Mouse (Mus musculus) G1E-ER4 (cell line): ENCODE measurements around the gene Plcxd2. TPM values are rescaled to one million over a fixed set of nuclear protein-coding genes. Genes with fewer than 3 reads are reported as not detected.

Experiments used
- GATA1 ChIP-seq: IDR thresholded peaks from one replicate; pipeline ENCODE4 v1.8.0; 2012; ENCODE audit warnings: low read length, inconsistent platforms
- polyA plus RNA-seq: library from polyadenylated mRNA; stranded (reverse); fragments of >175 nt; gene quantifications from 2 replicates; pipeline ENCODE4 v1.2.3, GENCODE M21; 2012

Gene Plcxd2
- polyA plus RNA-seq, 1 experiment, result not detected

DNA sequence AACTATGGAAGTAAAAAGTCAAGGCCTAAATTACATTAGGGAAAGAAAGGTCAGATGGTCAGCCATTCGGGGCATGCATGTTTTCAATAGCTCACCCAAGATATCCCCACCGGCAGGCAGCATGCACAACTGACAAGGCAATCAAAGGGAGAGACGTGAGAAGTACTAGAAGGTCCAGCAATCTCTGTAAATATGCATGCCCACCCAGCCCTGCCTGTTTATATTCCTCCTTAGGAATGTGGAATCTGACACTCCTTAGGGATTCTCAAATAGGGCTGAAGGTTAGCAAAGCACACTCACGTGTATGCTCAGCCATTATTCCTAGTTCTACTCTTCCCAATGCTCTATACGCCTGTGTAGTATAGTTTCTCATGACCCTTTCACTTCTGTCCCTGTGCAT, 46.9 kb downstream of the Plcxd2 start:
- no peak for TF ChIP-seq GATA1

DNA sequence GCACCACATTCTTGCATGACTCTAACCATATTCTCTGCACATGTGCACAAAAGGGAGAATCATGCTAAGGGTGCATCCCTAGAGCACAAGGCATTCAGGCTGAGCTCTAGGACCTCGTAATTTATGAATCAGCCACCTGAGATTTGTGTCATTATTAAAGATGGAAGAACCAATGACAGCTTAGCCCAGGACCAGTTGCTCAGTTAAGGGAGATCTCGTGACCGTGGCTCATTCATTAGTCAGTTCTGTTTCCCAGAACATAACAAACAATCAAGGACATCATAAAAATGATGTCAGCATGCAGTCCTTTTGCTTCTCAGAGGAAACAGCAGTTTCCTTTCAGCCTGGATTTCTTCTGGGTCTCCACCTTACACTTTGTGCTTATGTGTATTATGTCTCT, 49.0 kb downstream of the Plcxd2 start:
- TF ChIP-seq GATA1, result no peak

DNA sequence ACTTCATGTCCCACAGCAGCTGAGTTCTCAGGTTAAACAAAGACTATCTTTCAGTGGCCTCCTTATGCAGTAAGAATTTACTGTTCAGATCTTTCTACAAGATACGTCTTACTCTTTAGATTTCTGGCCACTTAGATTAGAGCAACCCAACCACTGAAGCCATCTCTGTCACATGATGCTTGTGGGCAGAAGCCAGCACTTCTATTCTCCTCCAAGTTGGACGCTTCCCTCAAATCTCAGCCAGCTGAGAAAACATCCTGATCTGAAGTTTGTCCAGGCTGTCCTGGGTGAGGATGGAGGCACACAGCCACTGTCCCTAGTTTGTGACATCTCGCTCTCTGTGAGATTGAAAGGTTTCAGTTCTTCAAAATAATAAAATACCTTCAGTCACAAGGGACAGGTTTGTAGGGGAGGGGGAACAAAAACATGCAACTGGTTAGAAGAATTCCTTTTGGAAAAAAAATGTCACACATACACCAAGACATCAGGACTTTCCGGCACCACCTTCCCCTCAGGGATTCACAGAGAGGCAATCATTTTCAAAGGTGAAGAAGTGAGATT, 53.5 kb downstream of the Plcxd2 start:
- no peak for TF ChIP-seq GATA1

DNA sequence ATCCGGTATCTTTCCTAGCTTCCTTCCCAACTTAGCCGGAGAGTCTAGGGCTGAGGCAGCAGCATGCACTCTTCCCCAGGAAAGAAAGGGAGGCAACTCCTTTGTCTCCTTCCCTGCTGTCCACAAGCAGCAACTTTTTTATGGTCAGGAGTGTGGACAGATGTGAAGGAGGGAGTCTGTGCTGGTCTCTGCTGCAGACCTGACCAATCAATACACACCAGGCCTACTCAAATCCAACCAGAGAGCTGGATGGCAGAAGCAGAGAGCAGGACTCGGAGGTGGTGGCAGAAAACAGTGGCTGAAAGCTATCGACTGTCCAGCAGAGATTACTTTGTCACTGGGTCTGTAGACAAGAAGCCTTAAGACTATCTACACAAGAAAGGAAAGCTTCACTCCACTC, 56.6 kb downstream of the Plcxd2 start, which contains the start of gene Phldb2:
TSS of gene Phldb2 (minus strand) at position 205 of the 400 bp plus-strand sequence.
- no peak for TF ChIP-seq GATA1

DNA sequence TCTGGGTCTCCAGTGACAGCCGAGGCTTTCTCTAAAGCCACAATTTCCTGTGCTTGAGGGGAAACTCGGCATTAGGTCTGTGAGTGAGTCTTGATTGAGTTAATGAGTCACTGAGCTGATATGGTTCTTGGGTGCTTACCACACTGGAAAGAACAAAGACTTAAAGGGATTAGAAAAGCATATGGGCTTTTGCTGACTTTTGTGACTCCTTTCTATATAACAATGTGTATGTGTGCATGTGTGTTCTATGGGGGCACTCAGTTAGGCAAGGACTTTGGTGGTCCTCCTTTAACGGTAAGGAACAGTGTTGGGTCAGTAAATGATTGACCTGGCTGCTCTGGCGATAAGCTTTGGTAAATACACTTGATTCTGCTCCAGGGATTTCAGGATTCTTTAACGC, 57.5 kb downstream of the Plcxd2 start:
- no peak for TF ChIP-seq GATA1

DNA sequence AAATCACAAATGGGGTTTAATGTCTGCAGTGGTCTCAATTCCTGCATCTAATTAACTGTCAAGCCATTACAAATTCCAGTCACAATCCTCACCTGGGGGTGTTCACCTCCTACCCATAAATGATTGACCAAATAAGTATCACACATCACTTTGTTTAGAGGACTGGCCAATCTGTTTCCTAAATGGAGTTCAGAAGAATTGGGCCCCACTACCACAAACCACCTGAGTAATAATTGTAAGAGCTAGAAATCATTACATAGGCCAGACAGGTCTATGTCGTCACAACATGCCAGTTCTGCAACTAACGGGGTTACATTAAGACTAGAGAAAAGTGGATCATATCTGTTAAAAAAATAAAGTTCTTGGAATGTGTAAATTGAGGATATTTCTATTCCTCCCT, 58.0 kb downstream of the Plcxd2 start:
- TF ChIP-seq GATA1, result no peak

DNA sequence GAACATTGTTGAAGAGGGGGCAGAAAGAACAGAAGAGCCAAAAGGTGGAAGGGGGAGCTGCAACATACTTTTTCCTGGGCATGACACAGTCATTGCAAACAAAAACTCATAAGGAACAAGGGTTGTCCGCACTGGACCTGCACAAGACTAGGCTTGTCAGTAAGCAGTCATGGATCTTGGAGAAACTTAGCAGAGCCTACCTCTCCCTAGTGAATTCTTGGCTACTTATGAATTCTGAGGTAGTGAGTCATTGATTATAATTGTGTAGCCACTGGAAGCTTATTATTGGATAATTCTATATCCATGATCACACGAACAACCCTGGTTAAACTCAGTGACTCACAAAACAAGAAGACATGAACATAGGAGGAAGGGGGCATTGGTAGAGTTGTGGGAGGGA, 63.7 kb downstream of the Plcxd2 start:
- TF ChIP-seq GATA1, result no peak

DNA sequence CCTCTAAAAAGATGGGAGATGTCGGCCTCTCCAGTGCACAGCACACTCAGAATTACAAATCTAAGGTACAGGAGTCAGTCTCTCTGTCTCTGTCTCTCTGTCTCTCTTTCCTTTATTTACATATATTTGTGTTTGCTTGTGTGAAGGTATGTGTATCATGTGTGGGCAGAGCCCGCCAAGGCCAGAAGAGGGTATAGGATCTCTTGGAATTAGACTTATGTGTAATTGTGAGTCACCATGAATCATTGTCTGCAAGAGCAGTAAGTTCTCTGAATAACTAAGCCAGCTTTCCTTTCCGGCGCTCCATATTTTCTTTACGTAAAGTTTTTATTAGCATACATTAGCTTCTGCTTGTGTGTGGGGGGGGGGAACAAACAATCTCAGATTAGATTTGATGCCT, 64.4 kb downstream of the Plcxd2 start:
- no peak for TF ChIP-seq GATA1

DNA sequence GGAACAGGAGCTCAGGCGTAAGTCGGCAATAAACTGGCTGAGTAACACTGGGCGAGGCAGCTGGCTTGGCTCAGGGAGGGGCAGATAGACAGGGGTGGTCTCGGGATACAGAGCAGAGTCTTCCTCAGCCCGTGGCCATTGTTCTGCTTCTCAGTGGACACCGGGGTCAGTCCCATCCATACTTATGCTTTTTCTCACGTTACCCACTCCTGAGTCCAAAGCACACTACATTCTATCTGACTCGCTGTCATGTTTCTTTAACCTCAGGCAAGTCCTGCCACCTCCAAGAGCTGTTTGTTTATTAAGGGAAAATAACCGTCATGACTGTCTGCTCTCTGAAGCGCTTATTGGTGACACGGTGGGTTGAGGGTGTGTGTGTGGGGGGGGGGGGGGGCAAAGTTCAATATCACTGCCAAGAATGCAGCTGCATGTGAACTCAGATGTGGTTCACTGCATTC, 64.8 kb downstream of the Plcxd2 start:
- TF ChIP-seq GATA1, result no peak

DNA sequence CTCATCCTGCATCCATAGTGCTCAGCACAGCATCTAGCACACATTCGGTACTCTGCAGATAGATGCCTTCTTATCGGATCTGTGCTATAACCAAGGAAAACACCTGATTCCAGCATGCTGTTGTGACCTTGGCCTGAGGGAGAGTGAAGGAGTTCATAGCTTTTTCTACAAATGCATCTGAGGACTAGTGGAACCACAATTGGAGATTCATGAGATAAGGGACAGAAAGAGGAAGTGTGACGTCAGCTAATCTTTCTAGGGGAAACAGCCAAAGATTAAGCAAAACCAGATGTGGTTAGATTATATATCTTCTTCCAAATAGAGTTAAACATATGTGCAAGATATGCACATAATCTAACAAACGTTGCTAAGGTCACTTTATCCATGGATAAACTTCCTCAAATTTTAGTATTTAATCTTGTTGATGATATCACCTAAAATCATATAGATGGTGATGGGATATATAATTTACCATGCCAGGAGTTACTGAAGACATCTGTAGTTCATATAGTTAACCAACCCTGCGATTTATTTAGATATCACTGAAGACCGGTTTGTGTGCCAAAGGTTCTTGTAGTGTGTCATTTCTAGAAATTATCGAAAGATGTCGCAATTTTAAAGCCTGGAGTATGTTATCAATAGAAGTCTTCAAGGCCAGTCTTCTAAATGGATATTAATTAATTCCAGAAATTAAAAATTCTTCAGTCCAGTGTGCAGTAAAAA, 67.7 kb downstream of the Plcxd2 start:
- TF ChIP-seq GATA1, result no peak

DNA sequence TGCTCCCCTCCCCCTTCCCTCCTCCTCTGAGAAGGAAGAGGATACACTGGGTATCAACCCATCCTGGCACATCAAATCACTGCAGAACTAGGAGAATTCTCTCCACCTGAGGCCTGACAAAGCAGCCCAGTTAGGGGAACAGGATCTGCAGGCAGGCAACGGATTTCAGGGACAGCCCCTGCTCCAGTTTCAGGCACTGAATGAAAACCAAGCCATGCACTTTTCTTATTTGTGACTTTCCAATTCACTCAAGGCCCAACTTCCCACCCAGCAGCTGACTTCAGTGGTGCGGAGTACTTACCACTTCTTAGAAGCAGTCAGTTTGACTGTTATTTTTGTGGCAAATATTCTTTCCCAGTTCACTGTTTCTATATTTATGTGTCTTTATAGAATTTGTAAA, 69.3 kb downstream of the Plcxd2 start:
- TF ChIP-seq GATA1, result no peak

DNA sequence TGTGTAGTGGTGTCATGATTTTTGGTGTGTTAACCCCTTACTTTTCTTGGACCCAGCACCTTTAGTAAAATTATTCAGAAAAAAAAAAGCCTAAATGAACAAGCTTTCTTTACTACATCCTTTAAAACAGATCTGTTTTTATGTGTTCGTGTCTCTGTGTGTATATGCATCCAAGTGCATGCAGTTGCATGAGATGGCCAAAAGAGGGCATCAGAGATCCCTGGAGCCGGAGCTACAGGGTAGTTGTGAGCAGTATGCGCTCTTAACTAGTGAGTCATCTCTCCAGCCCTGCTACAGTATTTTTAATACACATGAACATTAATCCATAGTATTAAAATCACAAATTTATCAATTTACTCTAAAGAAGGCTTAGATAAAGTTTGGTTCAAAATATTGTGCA, 70.6 kb downstream of the Plcxd2 start:
- TF ChIP-seq GATA1, result no peak

DNA sequence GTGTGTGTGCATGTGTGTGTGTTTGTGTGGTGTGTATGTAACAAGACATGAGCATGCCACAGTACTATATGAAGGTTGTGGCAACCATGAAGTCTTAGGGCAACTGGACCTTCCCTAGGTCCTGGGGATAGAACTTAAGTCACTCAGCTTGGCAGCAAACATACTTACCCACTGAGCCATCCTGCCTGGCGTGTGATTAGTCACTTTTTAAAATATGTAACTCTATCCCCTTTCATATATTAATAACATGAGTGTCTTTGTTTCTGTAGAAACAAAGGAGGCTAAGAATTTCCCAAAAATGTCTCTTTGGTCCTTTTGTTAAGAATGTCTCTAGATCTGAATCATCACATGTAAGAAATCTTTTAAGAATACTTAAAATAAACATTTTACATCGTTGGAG, 72.6 kb downstream of the Plcxd2 start:
- TF ChIP-seq GATA1, result no peak

DNA sequence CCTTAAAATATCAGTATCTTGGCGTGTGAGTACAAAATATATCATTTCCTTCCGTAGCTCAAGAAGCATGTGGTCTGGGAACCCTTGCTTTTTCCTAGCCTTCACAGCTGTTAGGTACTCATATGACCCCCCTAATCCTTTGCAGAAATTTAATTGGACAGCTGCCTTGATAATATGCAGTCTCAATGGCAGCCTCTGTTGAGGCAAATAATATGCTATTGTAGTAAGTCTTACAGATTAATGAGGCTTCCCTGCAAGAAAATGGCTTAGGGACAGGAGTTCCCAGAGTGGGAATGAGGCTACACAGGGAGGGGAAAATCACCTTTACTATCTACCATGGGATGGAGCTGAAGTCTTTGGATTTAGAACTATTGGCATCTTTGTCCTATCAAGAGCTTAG, 73.5 kb downstream of the Plcxd2 start:
- no peak for TF ChIP-seq GATA1

DNA sequence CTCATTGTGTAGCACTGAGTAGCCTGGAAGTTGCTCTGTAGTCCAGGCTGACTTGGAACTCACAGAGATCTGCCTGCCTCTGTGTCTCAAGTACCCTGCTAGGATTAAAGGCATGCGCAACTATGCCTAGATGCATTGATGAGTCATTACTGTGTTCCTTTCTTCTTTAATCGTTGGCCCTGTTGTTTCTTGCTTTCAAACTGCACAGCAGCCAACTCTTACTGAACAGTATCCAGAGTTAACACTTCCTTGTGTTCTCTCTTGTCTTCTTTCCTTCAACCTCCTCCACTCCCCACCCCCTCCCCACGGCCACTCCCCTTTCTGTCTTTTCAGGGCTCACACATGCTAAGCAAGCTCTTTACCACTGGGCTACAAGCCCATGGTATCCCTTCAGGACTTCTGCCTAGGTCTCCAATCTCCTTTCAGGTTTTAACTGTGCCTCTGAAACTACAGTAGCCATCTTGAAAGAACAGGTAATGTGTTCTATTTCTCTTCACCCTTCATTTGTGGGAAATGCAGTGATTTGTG, 74.0 kb downstream of the Plcxd2 start:
- no peak for TF ChIP-seq GATA1

DNA sequence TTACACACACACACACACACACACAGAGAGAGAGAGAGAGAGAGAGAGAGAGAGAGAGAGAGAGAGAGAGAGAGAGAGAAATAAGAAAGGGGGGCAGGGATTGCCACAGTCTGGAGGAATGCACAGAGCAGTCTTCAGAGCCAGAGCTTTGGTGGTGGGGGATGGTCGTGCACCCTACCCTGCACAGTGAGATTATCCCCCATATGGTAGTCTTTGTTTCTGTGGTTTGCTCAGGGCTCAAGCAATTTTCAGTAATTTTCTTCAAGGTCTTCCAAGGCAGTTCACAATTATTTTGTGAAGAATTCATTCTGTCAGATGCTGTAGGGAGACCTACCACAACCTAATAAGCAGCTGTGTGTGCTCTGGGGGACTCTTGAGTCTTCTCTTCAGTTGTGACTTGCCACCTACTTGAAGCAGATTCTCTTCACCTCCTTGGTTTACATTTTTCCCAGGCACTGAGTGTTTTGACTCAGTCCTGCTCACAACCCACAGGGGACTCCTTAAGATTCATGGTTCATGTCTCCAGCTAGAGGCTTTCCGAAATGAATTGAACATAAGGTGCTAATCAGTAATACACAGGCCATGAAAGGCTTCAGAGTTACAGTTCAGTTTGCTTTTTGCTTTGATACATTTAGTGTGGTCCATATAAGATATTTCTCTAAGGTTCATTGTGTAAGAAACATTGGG, 75.2 kb downstream of the Plcxd2 start:
- TF ChIP-seq GATA1, result no peak
